Mouse (Mus musculus): ENCODE measurements at regions not wholly inside any gene's neighbourhood (a gene's known extent, or its start where the extent isn't known, plus 50 kb on each side); places are given as distances from the start of the nearest gene placed in this dataset.

DNA sequence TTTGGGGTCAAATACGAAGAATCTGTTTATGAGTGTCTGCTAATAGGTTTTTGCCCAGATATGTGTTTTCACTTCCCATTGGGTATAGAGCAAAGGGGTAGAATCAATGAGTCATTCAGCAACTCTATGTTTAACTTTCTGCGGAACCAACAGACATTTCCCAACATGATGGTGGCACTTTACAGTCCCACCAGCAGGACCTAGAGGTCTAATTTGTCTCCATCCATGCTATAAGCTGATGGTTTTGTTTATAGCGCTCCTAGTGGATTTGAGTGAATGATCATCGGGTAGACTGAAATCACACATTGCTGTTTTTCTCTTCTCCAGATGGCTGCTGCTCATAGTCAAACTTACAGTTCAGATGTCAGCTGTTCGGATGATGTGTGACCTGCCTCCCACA lies 99.7 kb upstream of the Arid5b start:
- Histone ChIP-seq H3K27me3 (ENCODE audit: control insufficient read depth, insufficient read depth, low read length) (no peaks in the 10 kb centered on the region), H3K4me1 (ENCODE audit: control insufficient read depth, insufficient read depth, low read length) (no peaks in the 10 kb centered on the region), H3K36me3 (ENCODE audit: control insufficient read depth, insufficient read depth, low read length) (no peaks in the 10 kb centered on the region), H3K27ac (ENCODE audit: control insufficient read depth, insufficient read depth, low read depth, low read length) (no peak overlapping the region), H3K4me3 (ENCODE audit: control insufficient read depth, low read depth, low read length) (no peak overlapping the region)
- TF ChIP-seq POLR2A (IDR thresholded peaks at IDR 0.05; ENCODE audit: control insufficient read depth, low read depth, low read length): no peak
- no peak for TF ChIP-seq CTCF (IDR thresholded peaks at IDR 0.05; ENCODE audit: control insufficient read depth, insufficient read depth, insufficient replicate concordance, low read depth, low read length)

GRCm38 (mm10) chr10:68377479-68377878 lies 98.9 kb upstream of the Arid5b start:
- H3K36me3 ChIP-seq (ENCODE audit: control insufficient read depth, insufficient read depth, low read length): no peaks in the 10 kb centered on the region
- TF ChIP-seq CTCF (IDR thresholded peaks at IDR 0.05; ENCODE audit: control insufficient read depth, insufficient read depth, insufficient replicate concordance, low read depth, low read length): no peak
- no peak for TF ChIP-seq POLR2A (IDR thresholded peaks at IDR 0.05; ENCODE audit: control insufficient read depth, low read depth, low read length)
- no peaks in the 10 kb centered on the region for H3K4me1 ChIP-seq (ENCODE audit: control insufficient read depth, insufficient read depth, low read length)
- no peak overlapping the region for H3K27ac ChIP-seq (ENCODE audit: control insufficient read depth, insufficient read depth, low read depth, low read length)
- H3K27me3 ChIP-seq (ENCODE audit: control insufficient read depth, insufficient read depth, low read length): no peaks in the 10 kb centered on the region
- no peak overlapping the region for H3K4me3 ChIP-seq (ENCODE audit: control insufficient read depth, low read depth, low read length)

DNA sequence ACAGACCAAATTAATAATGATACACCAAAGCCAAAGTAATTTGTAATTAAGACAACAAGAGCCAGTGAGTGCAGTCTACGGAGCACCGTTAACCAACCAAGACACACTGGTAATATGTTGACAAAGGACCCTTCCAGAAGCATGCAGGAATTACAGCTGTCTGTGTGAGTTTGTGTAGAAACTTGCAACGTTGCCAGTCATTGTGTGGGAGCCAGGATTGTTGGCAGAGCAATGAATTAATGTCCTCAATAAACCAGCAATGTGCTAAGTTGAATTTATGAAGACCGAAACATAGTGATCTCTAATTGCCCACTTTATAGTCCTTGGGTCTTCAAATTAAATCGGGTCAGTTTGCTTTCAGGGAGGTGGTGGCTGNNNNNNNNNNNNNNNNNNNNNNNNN lies 95.3 kb upstream of the Arid5b start:
- H3K36me3 ChIP-seq (ENCODE audit: control insufficient read depth, insufficient read depth, low read length): no peaks in the 10 kb centered on the region
- no peak overlapping the region for H3K27ac ChIP-seq (ENCODE audit: control insufficient read depth, insufficient read depth, low read depth, low read length)
- no peaks in the 10 kb centered on the region for H3K27me3 ChIP-seq (ENCODE audit: control insufficient read depth, insufficient read depth, low read length)
- no peak overlapping the region for H3K4me3 ChIP-seq (ENCODE audit: control insufficient read depth, low read depth, low read length)
- TF ChIP-seq POLR2A (IDR thresholded peaks at IDR 0.05; ENCODE audit: control insufficient read depth, low read depth, low read length): no peak
- TF ChIP-seq CTCF (IDR thresholded peaks at IDR 0.05; ENCODE audit: control insufficient read depth, insufficient read depth, insufficient replicate concordance, low read depth, low read length): no peak
- no peaks in the 10 kb centered on the region for H3K4me1 ChIP-seq (ENCODE audit: control insufficient read depth, insufficient read depth, low read length)

DNA sequence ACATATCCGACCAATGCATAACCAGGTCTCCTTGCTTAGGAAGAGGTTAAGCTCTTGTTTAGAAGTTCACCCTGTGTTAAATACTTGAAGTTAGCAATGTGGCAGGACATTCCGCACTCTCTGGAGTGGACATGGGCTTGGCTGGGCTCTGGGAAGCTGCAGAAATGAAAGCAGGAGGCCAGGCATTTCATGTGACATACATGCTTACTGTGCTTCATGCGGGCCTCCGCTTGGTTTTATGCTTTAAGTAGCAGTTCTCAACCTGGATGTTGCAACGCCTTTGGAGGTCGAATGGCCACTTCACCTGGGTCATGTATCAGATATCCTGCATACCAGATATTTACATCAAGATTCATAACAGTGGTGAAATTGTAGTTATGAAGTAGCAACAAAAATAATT lies 93.2 kb upstream of the Arid5b start:
- no peaks in the 10 kb centered on the region for H3K27me3 ChIP-seq (ENCODE audit: control insufficient read depth, insufficient read depth, low read length)
- TF ChIP-seq POLR2A (IDR thresholded peaks at IDR 0.05; ENCODE audit: control insufficient read depth, low read depth, low read length) (no peak), CTCF (IDR thresholded peaks at IDR 0.05; ENCODE audit: control insufficient read depth, insufficient read depth, insufficient replicate concordance, low read depth, low read length) (no peak)
- H3K36me3 ChIP-seq (ENCODE audit: control insufficient read depth, insufficient read depth, low read length): no peaks in the 10 kb centered on the region
- no peak overlapping the region for H3K27ac ChIP-seq (ENCODE audit: control insufficient read depth, insufficient read depth, low read depth, low read length)
- H3K4me3 ChIP-seq (ENCODE audit: control insufficient read depth, low read depth, low read length): no peak overlapping the region
- no peaks in the 10 kb centered on the region for H3K4me1 ChIP-seq (ENCODE audit: control insufficient read depth, insufficient read depth, low read length)

DNA sequence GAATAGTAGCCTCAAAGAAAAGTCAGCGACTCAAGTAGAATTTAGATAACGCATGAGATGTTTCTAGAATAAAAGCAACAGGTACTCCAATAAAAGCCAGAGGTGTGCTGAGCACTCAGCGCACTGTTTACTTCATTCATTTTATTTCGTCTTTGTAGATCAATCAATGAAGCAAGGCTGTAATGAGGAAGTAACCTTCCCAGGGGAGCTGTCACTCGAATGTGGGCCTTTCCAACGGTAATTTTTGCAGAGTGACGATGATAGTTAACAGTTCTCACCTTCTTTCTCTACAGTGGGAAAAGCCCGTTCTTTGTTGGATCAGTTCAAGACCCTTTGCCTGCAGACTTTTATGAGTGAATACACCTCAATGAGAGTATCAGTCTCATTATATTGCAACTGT lies 92.4 kb upstream of the Arid5b start:
- TF ChIP-seq POLR2A (IDR thresholded peaks at IDR 0.05; ENCODE audit: control insufficient read depth, low read depth, low read length): no peak
- no peak for TF ChIP-seq CTCF (IDR thresholded peaks at IDR 0.05; ENCODE audit: control insufficient read depth, insufficient read depth, insufficient replicate concordance, low read depth, low read length)

DNA sequence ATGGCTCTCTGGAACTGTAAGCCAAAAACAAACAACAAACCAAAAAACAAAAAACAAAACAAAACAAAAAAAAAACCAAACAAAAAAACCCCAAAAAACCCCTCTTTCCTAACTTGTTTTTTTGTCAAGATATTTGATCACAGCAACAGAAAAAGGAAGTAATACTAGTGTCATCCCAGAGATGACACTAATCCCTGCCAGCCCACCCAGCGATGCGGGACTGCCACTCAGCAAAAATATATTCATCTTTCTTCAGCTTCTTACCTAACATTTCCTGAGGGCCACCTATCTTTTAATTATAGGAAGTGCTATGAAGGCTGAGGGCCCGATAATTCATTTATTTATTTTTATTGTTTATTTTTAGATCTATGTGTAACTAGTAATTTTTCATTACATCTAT lies 88.3 kb upstream of the Arid5b start:
- Histone ChIP-seq H3K27ac (ENCODE audit: control insufficient read depth, insufficient read depth, low read depth, low read length) (no peak overlapping the region), H3K36me3 (ENCODE audit: control insufficient read depth, insufficient read depth, low read length) (no peaks in the 10 kb centered on the region), H3K4me1 (ENCODE audit: control insufficient read depth, insufficient read depth, low read length) (no peaks in the 10 kb centered on the region), H3K27me3 (ENCODE audit: control insufficient read depth, insufficient read depth, low read length) (no peaks in the 10 kb centered on the region), H3K4me3 (ENCODE audit: control insufficient read depth, low read depth, low read length) (no peak overlapping the region)
- no peak for TF ChIP-seq POLR2A (IDR thresholded peaks at IDR 0.05; ENCODE audit: control insufficient read depth, low read depth, low read length)
- no peak for TF ChIP-seq CTCF (IDR thresholded peaks at IDR 0.05; ENCODE audit: control insufficient read depth, insufficient read depth, insufficient replicate concordance, low read depth, low read length)

More for the DNA sequence above, 92.4 kb upstream of the Arid5b start:
- Histone ChIP-seq H3K4me1 (ENCODE audit: control insufficient read depth, insufficient read depth, low read length) (no peaks in the 10 kb centered on the region), H3K36me3 (ENCODE audit: control insufficient read depth, insufficient read depth, low read length) (no peaks in the 10 kb centered on the region), H3K27ac (ENCODE audit: control insufficient read depth, insufficient read depth, low read depth, low read length) (no peak overlapping the region), H3K4me3 (ENCODE audit: control insufficient read depth, low read depth, low read length) (no peak overlapping the region), H3K27me3 (ENCODE audit: control insufficient read depth, insufficient read depth, low read length) (no peaks in the 10 kb centered on the region)

- no peaks in the 10 kb centered on the region for H3K36me3 ChIP-seq (ENCODE audit: control insufficient read depth, insufficient read depth, low read length)
- H3K27me3 ChIP-seq (ENCODE audit: control insufficient read depth, insufficient read depth, low read length): no peaks in the 10 kb centered on the region
- no peak for TF ChIP-seq CTCF (IDR thresholded peaks at IDR 0.05; ENCODE audit: control insufficient read depth, insufficient read depth, insufficient replicate concordance, low read depth, low read length)
- no peak for TF ChIP-seq POLR2A (IDR thresholded peaks at IDR 0.05; ENCODE audit: control insufficient read depth, low read depth, low read length)
- peaks cover 2% of the 10 kb centered on the region for H3K4me1 ChIP-seq (ENCODE audit: control insufficient read depth, insufficient read depth, low read length)
- no peak overlapping the region for H3K27ac ChIP-seq (ENCODE audit: control insufficient read depth, insufficient read depth, low read depth, low read length)
- H3K4me3 ChIP-seq (ENCODE audit: control insufficient read depth, low read depth, low read length): no peak overlapping the region
Measured at GRCm38 (mm10) chr10:68360765-68361483, 82.4 kb upstream of the Arid5b start.

Data from testis, adult 2 months (tissue).